Mouse (Mus musculus) spleen, adult 2 months (tissue): ENCODE data around the gene Gm28051.

Source experiments
- CTCF ChIP-seq: fragments of 200-500 bp; IDR thresholded peaks from 2 replicates; pipeline ENCODE4 v1.5.1; 2011; ENCODE audit warnings: mild to moderate bottlenecking, inconsistent platforms; ENCODE audit not compliant: insufficient read depth, insufficient read length, insufficient replicate concordance; ENCODE audit errors: extremely low read depth
- POLR2A ChIP-seq: fragments of 200-500 bp; IDR thresholded peaks from 2 replicates; pipeline ENCODE4 v1.6.1; 2011; ENCODE audit warnings: low read depth, low read length, inconsistent platforms

DNA sequence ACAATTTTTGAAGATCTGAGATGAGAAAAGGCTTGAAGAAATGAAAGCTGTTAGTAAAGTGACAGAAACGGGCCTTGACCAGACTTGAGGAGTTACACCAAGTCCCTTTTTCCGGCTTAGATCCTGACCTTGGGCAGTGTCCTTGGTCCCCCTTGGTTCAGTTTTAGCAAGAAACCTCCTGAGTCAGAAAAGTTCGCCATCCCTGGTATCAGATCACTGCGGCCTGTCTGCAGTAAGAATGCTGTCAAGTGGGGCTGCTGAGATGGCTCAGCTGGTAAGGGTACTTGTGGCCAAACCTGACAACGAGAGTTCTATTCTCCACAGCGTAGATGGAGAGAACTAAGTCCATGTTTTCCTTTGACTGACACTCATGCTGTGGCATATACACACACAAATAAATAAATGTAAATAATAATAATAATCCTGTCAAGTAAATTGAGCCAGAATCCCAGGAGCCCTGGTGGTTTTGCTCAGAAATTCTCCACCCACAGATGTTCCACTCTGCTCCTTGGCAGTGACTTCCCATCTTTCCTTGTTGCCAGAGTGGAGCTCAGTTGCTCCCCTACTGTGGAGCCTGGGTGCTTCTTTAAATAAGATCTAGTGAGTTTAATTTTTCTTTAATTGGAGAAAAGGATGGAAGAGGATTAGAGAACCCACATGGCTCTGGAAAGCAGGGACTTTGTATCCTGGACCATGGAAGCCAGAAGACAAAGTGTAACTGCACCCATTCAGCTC, 51.5 kb downstream of the Gm28051 start:
- TF ChIP-seq POLR2A (no peak), CTCF (no peak)
